Mouse (Mus musculus): ENCODE measurements at regions not wholly inside any gene's neighbourhood (a gene's known extent, or its start where the extent isn't known, plus 50 kb on each side); places are given as distances from the start of the nearest gene placed in this dataset.

- Histone ChIP-seq H3K9me3 (no peaks in the 10 kb centered on the region), H3K36me3 (no peaks in the 10 kb centered on the region), H3K27ac (no peak overlapping the region), H3K27me3 (no peaks in the 10 kb centered on the region), H3K4me2 (no peak overlapping the region), H3K4me3 (replicated peaks) (no peak overlapping the region), H3K9ac (replicated peaks) (no peak overlapping the region), H3K4me1 (replicated peaks) (no peaks in the 10 kb centered on the region)
- 57% methylated on average over 3 of the region's 3 CpGs for WGBS
- ATAC-seq (ENCODE audit: insufficient number of reproducible peaks, insufficient read depth, low FRiP score, low TSS enrichment, low read depth): no peak
Measured at GRCm38 (mm10) chr4:70032497-70032896, 377.7 kb downstream of the Cdk5rap2 start.

GRCm38 (mm10) chr4:70026848-70027247 is 383.4 kb downstream of the Cdk5rap2 start:
- Histone ChIP-seq H3K9ac (replicated peaks) (no peak overlapping the region), H3K4me1 (replicated peaks) (0 out of 2 replicates have a peak, but pooled peaks cover 4% of the 10 kb centered on the region), H3K4me2 (no peak overlapping the region), H3K27me3 (no peaks in the 10 kb centered on the region), H3K9me3 (no peaks in the 10 kb centered on the region), H3K36me3 (no peaks in the 10 kb centered on the region), H3K4me3 (replicated peaks) (no peak overlapping the region), H3K27ac (no peak overlapping the region)
- 34% methylated on average over 8 of the region's 8 CpGs for WGBS
- ATAC-seq (ENCODE audit: insufficient number of reproducible peaks, insufficient read depth, low FRiP score, low TSS enrichment, low read depth): no peak

- WGBS: 92% methylated on average over 3 of the region's 3 CpGs
- Histone ChIP-seq H3K4me1 (replicated peaks) (0 out of 2 replicates have a peak, but pooled peaks cover 4% of the 10 kb centered on the region), H3K27ac (no peak overlapping the region), H3K9me3 (no peaks in the 10 kb centered on the region), H3K4me3 (replicated peaks) (no peak overlapping the region), H3K4me2 (no peak overlapping the region), H3K9ac (replicated peaks) (no peak overlapping the region), H3K36me3 (no peaks in the 10 kb centered on the region), H3K27me3 (no peaks in the 10 kb centered on the region)
- no peak for ATAC-seq (ENCODE audit: insufficient number of reproducible peaks, insufficient read depth, low FRiP score, low TSS enrichment, low read depth)
Measured at GRCm38 (mm10) chr4:70024838-70025376, 385.3 kb downstream of the Cdk5rap2 start.

- no peaks in the 10 kb centered on the region for H3K9me3 ChIP-seq
- 84% methylated on average over 6 of the region's 6 CpGs for WGBS
- no peak overlapping the region for H3K4me2 ChIP-seq
- no peak for ATAC-seq (ENCODE audit: insufficient number of reproducible peaks, insufficient read depth, low FRiP score, low TSS enrichment, low read depth)
- H3K36me3 ChIP-seq: no peaks in the 10 kb centered on the region
- H3K27ac ChIP-seq: no peak overlapping the region
- H3K4me3 ChIP-seq (replicated peaks): no peak overlapping the region
- H3K9ac ChIP-seq (replicated peaks): no peak overlapping the region
- no peaks in the 10 kb centered on the region for H3K4me1 ChIP-seq (replicated peaks)
- H3K27me3 ChIP-seq: no peaks in the 10 kb centered on the region
Measured at GRCm38 (mm10) chr4:70020905-70021470, 389.3 kb downstream of the Cdk5rap2 start.

- Histone ChIP-seq H3K36me3 (no peaks in the 10 kb centered on the region), H3K4me3 (replicated peaks) (no peak overlapping the region), H3K4me1 (replicated peaks) (0 out of 2 replicates have a peak, but pooled peaks cover 4% of the 10 kb centered on the region), H3K9ac (replicated peaks) (no peak overlapping the region), H3K9me3 (no peaks in the 10 kb centered on the region), H3K27ac (no peak overlapping the region), H3K4me2 (no peak overlapping the region), H3K27me3 (no peaks in the 10 kb centered on the region)
- 68% methylated on average over 6 of the region's 6 CpGs for WGBS
- no peak; the same call in 1 of the 2 replicates for ATAC-seq (ENCODE audit: insufficient number of reproducible peaks, insufficient read depth, low FRiP score, low TSS enrichment, low read depth)
Measured at GRCm38 (mm10) chr4:70012220-70012580, 398.0 kb downstream of the Cdk5rap2 start.

- no peak overlapping the region for H3K4me3 ChIP-seq (replicated peaks)
- no peak overlapping the region for H3K9ac ChIP-seq (replicated peaks)
- no peak for ATAC-seq (ENCODE audit: insufficient number of reproducible peaks, insufficient read depth, low FRiP score, low TSS enrichment, low read depth)
- H3K27me3 ChIP-seq: no peaks in the 10 kb centered on the region
- H3K4me1 ChIP-seq (replicated peaks): 0 out of 2 replicates have a peak, but pooled peaks cover 4% of the 10 kb centered on the region
- H3K36me3 ChIP-seq: no peaks in the 10 kb centered on the region
- H3K9me3 ChIP-seq: no peaks in the 10 kb centered on the region
- H3K4me2 ChIP-seq: no peak overlapping the region
- H3K27ac ChIP-seq: no peak overlapping the region
- 57% methylated on average over 4 of the region's 4 CpGs for WGBS
Measured at GRCm38 (mm10) chr4:70011491-70012219, 398.6 kb downstream of the Cdk5rap2 start.

- H3K4me3 ChIP-seq (replicated peaks): no peak overlapping the region
- no peak overlapping the region for H3K27ac ChIP-seq
- no peak overlapping the region for H3K4me2 ChIP-seq
- 0 out of 2 replicates have a peak, but pooled peaks cover 4% of the 10 kb centered on the region for H3K4me1 ChIP-seq (replicated peaks)
- H3K9ac ChIP-seq (replicated peaks): no peak overlapping the region
- WGBS: 94% methylated on average over 1 of the region's 1 CpGs
- no peak for ATAC-seq (ENCODE audit: insufficient number of reproducible peaks, insufficient read depth, low FRiP score, low TSS enrichment, low read depth)
- no peaks in the 10 kb centered on the region for H3K36me3 ChIP-seq
- no peaks in the 10 kb centered on the region for H3K9me3 ChIP-seq
- no peaks in the 10 kb centered on the region for H3K27me3 ChIP-seq
Measured at GRCm38 (mm10) chr4:70010466-70010865, 399.8 kb downstream of the Cdk5rap2 start.

- H3K4me1 ChIP-seq (replicated peaks): no peaks in the 10 kb centered on the region
- ATAC-seq (ENCODE audit: insufficient number of reproducible peaks, insufficient read depth, low FRiP score, low TSS enrichment, low read depth): no peak
- no peaks in the 10 kb centered on the region; the same call in 1 of the 2 replicates for H3K9me3 ChIP-seq
- H3K9ac ChIP-seq (replicated peaks): no peak overlapping the region
- no peak overlapping the region for H3K4me2 ChIP-seq
- no peak overlapping the region for H3K27ac ChIP-seq
- H3K4me3 ChIP-seq (replicated peaks): no peak overlapping the region
- no peaks in the 10 kb centered on the region for H3K27me3 ChIP-seq
- H3K36me3 ChIP-seq: no peaks in the 10 kb centered on the region
Measured at GRCm38 (mm10) chr4:70004966-70005365, 405.3 kb downstream of the Cdk5rap2 start.

GRCm38 (mm10) chr4:69993226-69993625 is 417.0 kb downstream of the Cdk5rap2 start:
- no peak for ATAC-seq (ENCODE audit: insufficient number of reproducible peaks, insufficient read depth, low FRiP score, low TSS enrichment, low read depth)
- no peaks in the 10 kb centered on the region for H3K9me3 ChIP-seq
- no peak overlapping the region for H3K4me3 ChIP-seq (replicated peaks)
- 91% methylated on average over 3 of the region's 3 CpGs for WGBS
- H3K27ac ChIP-seq: no peak overlapping the region
- H3K4me2 ChIP-seq: no peak overlapping the region
- H3K9ac ChIP-seq (replicated peaks): no peak overlapping the region
- H3K27me3 ChIP-seq: no peaks in the 10 kb centered on the region
- no peaks in the 10 kb centered on the region for H3K4me1 ChIP-seq (replicated peaks)
- no peaks in the 10 kb centered on the region for H3K36me3 ChIP-seq

GRCm38 (mm10) chr4:69974208-69974607 is 436.0 kb downstream of the Cdk5rap2 start:
- Histone ChIP-seq H3K4me3 (replicated peaks) (no peak overlapping the region), H3K4me2 (no peak overlapping the region), H3K27me3 (no peaks in the 10 kb centered on the region), H3K9ac (replicated peaks) (no peak overlapping the region), H3K36me3 (no peaks in the 10 kb centered on the region), H3K9me3 (no peaks in the 10 kb centered on the region), H3K4me1 (replicated peaks) (peaks cover 6% of the 10 kb centered on the region; the same call in 1 of the 2 replicates), H3K27ac (no peak overlapping the region)
- WGBS: 30% methylated on average over 2 of the region's 2 CpGs
- no peak for ATAC-seq (ENCODE audit: insufficient number of reproducible peaks, insufficient read depth, low FRiP score, low TSS enrichment, low read depth)

GRCm38 (mm10) chr4:69973566-69973965 is 436.7 kb downstream of the Cdk5rap2 start:
- Histone ChIP-seq H3K4me2 (no peak overlapping the region), H3K27ac (no peak overlapping the region), H3K27me3 (no peaks in the 10 kb centered on the region), H3K4me1 (replicated peaks) (peaks cover 6% of the 10 kb centered on the region; the same call in 1 of the 2 replicates), H3K4me3 (replicated peaks) (no peak overlapping the region), H3K9ac (replicated peaks) (no peak overlapping the region), H3K36me3 (no peaks in the 10 kb centered on the region), H3K9me3 (no peaks in the 10 kb centered on the region)
- WGBS: 40% methylated on average over 6 of the region's 6 CpGs
- ATAC-seq (ENCODE audit: insufficient number of reproducible peaks, insufficient read depth, low FRiP score, low TSS enrichment, low read depth): no peak
